Mouse (Mus musculus) heart, embryonic 14.5 days (tissue): ENCODE results near the gene Sphk2. TPM values are rescaled to one million over a fixed set of nuclear protein-coding genes. Genes with fewer than 3 reads are reported as not detected.

ENCODE experiments used
- ATAC-seq: fragments of 200-750 bp; cut with Nextera tagmentation; 2 replicates; pipeline ENCODE4 v1.8.0; 2017; ENCODE audit warnings: low read depth, moderate TSS enrichment; ENCODE audit not compliant: insufficient number of reproducible peaks, insufficient read depth, low FRiP score
- H3K27ac ChIP-seq, 2 experiments: fragments of 200-500 bp in 1 of 2; fragments of 300-500 bp in 1 of 2; sonication (generic) in 1 of 2; replicated peaks in 1 of 2; 2 replicates each; pipeline ENCODE4 v1.5.1; 2012 to 2014; ENCODE audit warnings: low read depth in 2 of 2, low read length in 2 of 2, control low read depth in 1 of 2, mild to moderate bottlenecking in 1 of 2, mixed read lengths in 1 of 2; ENCODE audit not compliant: control insufficient read depth in 1 of 2, insufficient read depth in 1 of 2
- H3K27me3 ChIP-seq: fragments of 300-500 bp; sonication (generic); 2 replicates; pipeline ENCODE4 v1.6.1; 2014; ENCODE audit warnings: mild to moderate bottlenecking, low read length, control low read depth; ENCODE audit not compliant: control insufficient read depth, insufficient read depth
- H3K36me3 ChIP-seq: fragments of 300-500 bp; sonication (generic); 2 replicates; pipeline ENCODE4 v1.6.1; 2014; ENCODE audit warnings: mild to moderate bottlenecking, control low read depth, low read length, mixed read lengths; ENCODE audit not compliant: control insufficient read depth, insufficient read depth
- H3K4me1 ChIP-seq, 2 experiments: fragments of 200-500 bp in 1 of 2; fragments of 300-500 bp in 1 of 2; sonication (generic) in 1 of 2; 2 replicates each; pipeline ENCODE4 v1.6.1; 2012 to 2014; ENCODE audit warnings: low read length in 2 of 2, control low read depth in 1 of 2, mixed read lengths in 1 of 2; ENCODE audit not compliant: control insufficient read depth in 2 of 2, insufficient read depth in 2 of 2
- H3K4me2 ChIP-seq: fragments of 300-500 bp; sonication (generic); 2 replicates; pipeline ENCODE4 v1.6.1; 2014; ENCODE audit warnings: mild to moderate bottlenecking, low read length
- H3K4me3 ChIP-seq, 2 experiments: fragments of 200-500 bp in 1 of 2; fragments of 300-500 bp in 1 of 2; sonication (generic) in 1 of 2; 2 replicates each; pipeline ENCODE4 v1.5.1; 2012 to 2014; ENCODE audit warnings: low read length in 2 of 2, mild to moderate bottlenecking in 2 of 2, control low read depth in 1 of 2, low read depth in 1 of 2, moderate library complexity in 1 of 2; ENCODE audit not compliant: control insufficient read depth in 1 of 2, insufficient read depth in 1 of 2
- H3K9ac ChIP-seq: fragments of 300-500 bp; sonication (generic); 2 replicates; pipeline ENCODE4 v1.6.1; 2014; ENCODE audit warnings: mild to moderate bottlenecking, low read length
- H3K9me3 ChIP-seq: fragments of 300-500 bp; sonication (generic); 2 replicates; pipeline ENCODE4 v1.6.1; 2016; ENCODE audit warnings: low read length, control low read depth; ENCODE audit not compliant: control insufficient read depth
- WGBS: fragments of 180-500 bp; shearing (Covaris S2); extraction: QIAGEN DNeasy Blood & Tissue Kit; methylation state at CpG from one replicate; pipeline ENCODE4 v1.1.7; 2014; 5-methylcytosine and 5-hydroxymethylcytosine counted together
- polyA plus RNA-seq: library from polyadenylated mRNA; unstranded; fragments of >200 nt; fragmentation: Nextera tagmentation; extraction: Ambion mirVana; gene quantifications from 2 replicates; pipeline ENCODE4 v1.2.1, GENCODE M21; 2014

The Sphk2 gene
- polyA plus RNA-seq, 1 experiment from 2014 or later = 12.5 TPM

GRCm38 (mm10) chr7:45715090-45715708 is 2.6 kb downstream of the Sphk2 start, which contains the start of gene Rpl18:
TSS of gene Rpl18 (plus strand) at chr7:45715457.
- Histone ChIP-seq H3K4me1 (peaks cover 17 to 44% of the 10 kb centered on the region in 2 experiments), H3K36me3 (peaks cover 53% of the 10 kb centered on the region), H3K27ac (peak within 1 kb of the TSS; percentile 1 to 41; a peak in 2 of 4 replicates), H3K27me3 (no peaks in the 10 kb centered on the region), H3K4me2 (peak within 1 kb of the TSS; percentile 90), H3K4me3 (peak within 1 kb of the TSS; percentile 58 to 64), H3K9ac (peak within 1 kb of the TSS; percentile 88), H3K9me3 (no peaks in the 10 kb centered on the region)
- peak; percentile 84 for ATAC-seq
- 8% methylated on average over 34 of the region's 34 CpGs for WGBS

- H3K27ac ChIP-seq = no peak overlapping the region; a peak in 1 of 4 replicates
- H3K36me3 ChIP-seq = peaks cover 53% of the 10 kb centered on the region
- peak overlapping the region; percentile 58 to 64 for H3K4me3 ChIP-seq
- H3K9ac ChIP-seq = peak overlapping the region; percentile 81
- peak; percentile 2; the same call in 1 of the 2 replicates for ATAC-seq
- H3K4me1 ChIP-seq = peaks cover 17 to 40% of the 10 kb centered on the region in 2 experiments
- no peaks in the 10 kb centered on the region for H3K9me3 ChIP-seq
- H3K4me2 ChIP-seq = peak overlapping the region; percentile 90
- WGBS = 10% methylated on average over 14 of the region's 14 CpGs
- no peaks in the 10 kb centered on the region for H3K27me3 ChIP-seq
These were observed 3.1 kb downstream of the Sphk2 start for GRCm38 (mm10) chr7:45714630-45715089.

- H3K27ac ChIP-seq = no peak overlapping the region
- H3K27me3 ChIP-seq = no peaks in the 10 kb centered on the region
- no peak for ATAC-seq
- peaks cover 17 to 33% of the 10 kb centered on the region in 2 experiments for H3K4me1 ChIP-seq
- peak overlapping the region; percentile 81 for H3K9ac ChIP-seq
- no peaks in the 10 kb centered on the region for H3K9me3 ChIP-seq
- H3K4me2 ChIP-seq = peak overlapping the region; percentile 90
- 80% methylated on average over 6 of the region's 6 CpGs for WGBS
- H3K4me3 ChIP-seq = peak overlapping the region in 1 of 2 experiments; percentile 64; a peak in 2 of 4 replicates
- peaks cover 47% of the 10 kb centered on the region for H3K36me3 ChIP-seq
These were observed 3.8 kb downstream of the Sphk2 start for GRCm38 (mm10) chr7:45713881-45714520.

GRCm38 (mm10) chr7:45713396-45713795 is 4.4 kb downstream of the Sphk2 start:
- H3K4me2 ChIP-seq = no peak overlapping the region
- no peak overlapping the region for H3K4me3 ChIP-seq
- 93% methylated on average over 16 of the region's 16 CpGs for WGBS
- peaks cover 15 to 34% of the 10 kb centered on the region in 2 experiments for H3K4me1 ChIP-seq
- ATAC-seq = no peak
- no peak overlapping the region for H3K27ac ChIP-seq
- no peak overlapping the region for H3K9ac ChIP-seq
- H3K36me3 ChIP-seq = peaks cover 45% of the 10 kb centered on the region
- no peaks in the 10 kb centered on the region for H3K9me3 ChIP-seq
- H3K27me3 ChIP-seq = no peaks in the 10 kb centered on the region

GRCm38 (mm10) chr7:45712022-45712757 is 5.6 kb downstream of the Sphk2 start:
- Histone ChIP-seq H3K36me3 (peaks cover 45% of the 10 kb centered on the region), H3K27me3 (no peaks in the 10 kb centered on the region), H3K9ac (no peak overlapping the region), H3K4me2 (no peak overlapping the region), H3K27ac (no peak overlapping the region), H3K9me3 (no peaks in the 10 kb centered on the region), H3K4me1 (peaks cover 22 to 45% of the 10 kb centered on the region in 2 experiments), H3K4me3 (no peak overlapping the region)
- 87% methylated on average over 21 of the region's 21 CpGs for WGBS
- ATAC-seq = no peak

- no peak overlapping the region for H3K4me3 ChIP-seq
- H3K4me2 ChIP-seq = no peak overlapping the region
- no peaks in the 10 kb centered on the region for H3K9me3 ChIP-seq
- H3K9ac ChIP-seq = no peak overlapping the region
- 90% methylated on average over 24 of the region's 24 CpGs for WGBS
- no peaks in the 10 kb centered on the region for H3K27me3 ChIP-seq
- H3K27ac ChIP-seq = no peak overlapping the region
- peaks cover 23 to 42% of the 10 kb centered on the region in 2 experiments for H3K4me1 ChIP-seq
- ATAC-seq = no peak
- peaks cover 45% of the 10 kb centered on the region for H3K36me3 ChIP-seq
These were observed 6.3 kb downstream of the Sphk2 start for GRCm38 (mm10) chr7:45711316-45712021.
